Mouse (Mus musculus): ENCODE results near the gene Wdr17. TPM values are rescaled to one million over a fixed set of nuclear protein-coding genes. Genes with fewer than 3 reads are reported as not detected.

Gene Wdr17
- polyA plus RNA-seq, 1 experiment, result 5.5 TPM

DNA sequence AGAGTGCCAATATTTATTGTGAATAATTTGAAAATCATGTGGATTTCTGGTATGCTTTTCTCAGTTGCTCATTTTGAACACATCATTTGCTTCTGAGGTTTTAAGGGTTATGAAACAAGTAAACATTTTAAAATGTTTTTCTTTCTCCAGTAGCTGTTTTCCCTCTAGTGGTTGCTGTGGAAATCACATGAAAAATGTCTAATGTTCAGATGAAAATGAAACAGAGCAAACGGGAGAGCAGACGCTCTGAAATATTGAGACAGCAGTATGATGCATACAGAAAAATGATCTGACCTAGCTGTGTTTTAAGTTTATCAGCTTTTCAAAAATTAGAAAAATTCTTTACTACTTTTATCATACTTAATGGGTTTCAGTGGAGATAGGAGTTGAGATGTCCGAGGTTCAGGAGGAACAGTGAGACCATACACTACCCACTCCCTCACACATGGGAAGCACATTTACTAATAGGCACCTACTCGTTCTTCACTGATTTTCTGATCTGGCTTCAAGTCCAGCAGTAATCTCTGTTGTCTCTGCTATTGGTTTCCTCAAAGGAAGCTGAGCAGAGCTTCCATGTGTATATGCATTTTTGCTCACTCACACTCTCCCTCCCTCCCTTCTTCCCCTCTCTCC is 57.1 kb downstream of the Wdr17 start:
- TF ChIP-seq POLR2A (IDR thresholded peaks at IDR 0.05; ENCODE audit: control insufficient read depth, low read depth, low read length), result no peak
- Histone ChIP-seq H3K27ac (ENCODE audit: control insufficient read depth, insufficient read depth, low read depth, low read length) (no peak overlapping the region), H3K36me3 (ENCODE audit: control insufficient read depth, insufficient read depth, low read length) (no peaks in the 10 kb centered on the region), H3K27me3 (ENCODE audit: control insufficient read depth, insufficient read depth, low read length) (no peaks in the 10 kb centered on the region), H3K4me1 (ENCODE audit: control insufficient read depth, insufficient read depth, low read length) (no peaks in the 10 kb centered on the region), H3K4me3 (ENCODE audit: control insufficient read depth, low read depth, low read length) (no peak overlapping the region)

DNA sequence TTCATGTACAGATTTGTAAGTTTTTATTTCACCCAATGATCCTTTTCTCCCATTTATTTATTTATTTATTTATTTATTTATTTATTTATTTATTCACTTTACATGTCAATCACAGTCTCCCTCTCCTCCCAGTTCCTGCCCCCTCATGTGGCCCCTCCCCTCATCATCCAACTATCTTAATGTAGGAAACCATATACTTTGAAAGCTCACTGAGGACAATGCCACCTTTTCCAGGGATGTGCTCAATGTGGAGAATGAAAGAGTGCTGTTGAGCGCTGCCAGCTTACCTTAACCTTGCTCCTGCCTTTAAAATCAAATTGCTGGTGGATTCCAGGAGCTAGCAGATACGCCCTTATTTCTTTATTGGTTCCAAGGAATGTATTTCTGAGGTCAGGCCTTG is 59.0 kb downstream of the Wdr17 start:
- no peak overlapping the region for H3K4me3 ChIP-seq (ENCODE audit: control insufficient read depth, low read depth, low read length)
- H3K36me3 ChIP-seq (ENCODE audit: control insufficient read depth, insufficient read depth, low read length), result no peaks in the 10 kb centered on the region
- H3K4me1 ChIP-seq (ENCODE audit: control insufficient read depth, insufficient read depth, low read length), result no peaks in the 10 kb centered on the region
- no peaks in the 10 kb centered on the region for H3K27me3 ChIP-seq (ENCODE audit: control insufficient read depth, insufficient read depth, low read length)
- H3K27ac ChIP-seq (ENCODE audit: control insufficient read depth, insufficient read depth, low read depth, low read length), result no peak overlapping the region
- TF ChIP-seq CTCF (IDR thresholded peaks at IDR 0.05; ENCODE audit: control insufficient read depth, insufficient read depth, insufficient replicate concordance, low read depth, low read length), result no peak
- TF ChIP-seq POLR2A (IDR thresholded peaks at IDR 0.05; ENCODE audit: control insufficient read depth, low read depth, low read length), result no peak

DNA sequence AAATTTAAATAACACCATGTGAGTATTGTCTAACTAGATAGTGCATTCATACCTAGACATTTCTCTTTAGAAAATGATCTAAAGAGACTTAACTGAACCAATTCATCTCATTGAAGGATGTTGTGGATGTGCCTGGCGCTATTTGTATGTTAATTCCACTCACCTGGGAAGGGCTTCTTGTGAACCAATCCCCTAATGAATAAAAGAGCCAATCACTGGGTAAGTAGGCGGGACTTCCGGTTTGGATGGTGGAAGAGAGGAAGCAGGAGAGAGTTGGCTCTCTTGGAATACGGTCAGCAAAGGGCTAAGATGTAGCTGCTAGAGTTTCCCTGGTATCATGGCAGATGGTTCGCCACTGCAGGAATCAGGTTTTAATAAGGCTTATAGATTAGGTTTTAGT is 64.0 kb downstream of the Wdr17 start:
- Histone ChIP-seq H3K4me3 (ENCODE audit: control insufficient read depth, low read depth, low read length) (peak overlapping the region; percentile 72; the same call in 1 of the 2 replicates), H3K4me1 (ENCODE audit: control insufficient read depth, insufficient read depth, low read length) (no peaks in the 10 kb centered on the region), H3K27me3 (ENCODE audit: control insufficient read depth, insufficient read depth, low read length) (no peaks in the 10 kb centered on the region), H3K36me3 (ENCODE audit: control insufficient read depth, insufficient read depth, low read length) (no peaks in the 10 kb centered on the region), H3K27ac (ENCODE audit: control insufficient read depth, insufficient read depth, low read depth, low read length) (no peak overlapping the region)
- no peak for TF ChIP-seq CTCF (IDR thresholded peaks at IDR 0.05; ENCODE audit: control insufficient read depth, insufficient read depth, insufficient replicate concordance, low read depth, low read length)
- TF ChIP-seq POLR2A (IDR thresholded peaks at IDR 0.05; ENCODE audit: control insufficient read depth, low read depth, low read length), result no peak

DNA sequence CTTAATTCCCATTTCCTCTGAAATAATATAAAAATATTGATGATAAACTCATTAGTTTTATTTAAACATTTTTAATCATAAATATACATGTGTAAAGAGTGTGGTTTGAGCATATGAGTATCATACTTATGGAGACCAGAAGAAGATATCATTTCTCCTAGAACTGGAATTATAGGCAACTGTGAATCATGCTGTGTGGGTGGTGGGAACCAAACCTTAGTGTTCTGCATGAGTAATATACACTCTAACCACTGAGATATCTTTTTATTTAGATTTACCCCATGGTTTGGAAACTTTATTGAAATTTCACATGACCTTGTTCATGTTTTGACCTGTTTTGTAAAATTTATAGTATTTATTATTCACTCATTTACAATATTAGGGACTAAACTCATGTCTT is 68.3 kb downstream of the Wdr17 start:
- no peak overlapping the region for H3K4me3 ChIP-seq (ENCODE audit: control insufficient read depth, low read depth, low read length)
- H3K27ac ChIP-seq (ENCODE audit: control insufficient read depth, insufficient read depth, low read depth, low read length), result no peak overlapping the region
- no peaks in the 10 kb centered on the region for H3K36me3 ChIP-seq (ENCODE audit: control insufficient read depth, insufficient read depth, low read length)
- no peaks in the 10 kb centered on the region for H3K4me1 ChIP-seq (ENCODE audit: control insufficient read depth, insufficient read depth, low read length)
- no peaks in the 10 kb centered on the region for H3K27me3 ChIP-seq (ENCODE audit: control insufficient read depth, insufficient read depth, low read length)
- TF ChIP-seq CTCF (IDR thresholded peaks at IDR 0.05; ENCODE audit: control insufficient read depth, insufficient read depth, insufficient replicate concordance, low read depth, low read length), result no peak
- TF ChIP-seq POLR2A (IDR thresholded peaks at IDR 0.05; ENCODE audit: control insufficient read depth, low read depth, low read length), result no peak

DNA sequence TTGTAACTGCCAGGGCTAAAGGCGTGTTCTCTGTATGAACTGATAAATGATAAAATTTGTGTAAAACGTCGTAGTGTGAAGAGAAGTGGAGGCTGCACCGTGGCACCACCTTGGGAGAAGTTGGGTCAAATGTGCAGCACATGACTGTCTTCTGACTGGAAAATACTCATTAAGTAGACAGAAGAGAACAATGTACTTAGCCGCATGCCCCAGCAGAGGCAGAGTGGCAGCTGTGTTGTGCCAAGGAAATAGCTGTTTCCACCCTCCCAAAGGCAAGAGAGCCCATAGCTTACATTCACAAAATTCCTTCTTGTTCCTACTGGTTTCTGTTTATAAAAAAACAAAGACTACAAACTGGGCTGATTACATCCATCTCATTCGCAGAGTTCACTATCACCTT is 78.8 kb downstream of the Wdr17 start:
- TF ChIP-seq POLR2A (IDR thresholded peaks at IDR 0.05; ENCODE audit: control insufficient read depth, low read depth, low read length) (no peak), CTCF (IDR thresholded peaks at IDR 0.05; ENCODE audit: control insufficient read depth, insufficient read depth, insufficient replicate concordance, low read depth, low read length) (no peak)

DNA sequence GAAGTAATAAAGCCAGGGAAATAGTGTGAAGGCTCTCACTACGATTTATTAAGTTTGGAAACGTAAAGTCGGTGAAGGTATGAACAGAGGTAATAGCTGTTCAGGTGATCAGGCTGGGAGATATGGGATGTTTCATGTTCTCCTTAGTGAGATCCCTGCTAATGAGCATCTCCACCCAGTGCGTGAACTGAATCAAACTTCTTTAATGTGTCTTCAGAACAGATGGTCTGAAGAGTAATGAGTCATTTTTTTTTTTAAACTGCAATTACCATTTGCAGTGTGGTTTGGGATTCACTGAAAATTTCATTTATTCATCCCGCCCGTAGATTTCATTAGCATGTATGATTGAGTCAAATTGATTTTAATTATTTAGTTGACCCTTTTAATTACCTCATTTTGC is 80.8 kb downstream of the Wdr17 start:
- Histone ChIP-seq H3K4me3 (ENCODE audit: control insufficient read depth, low read depth, low read length) (no peak overlapping the region), H3K27ac (ENCODE audit: control insufficient read depth, insufficient read depth, low read depth, low read length) (no peak overlapping the region), H3K27me3 (ENCODE audit: control insufficient read depth, insufficient read depth, low read length) (no peaks in the 10 kb centered on the region), H3K36me3 (ENCODE audit: control insufficient read depth, insufficient read depth, low read length) (no peaks in the 10 kb centered on the region), H3K4me1 (ENCODE audit: control insufficient read depth, insufficient read depth, low read length) (no peaks in the 10 kb centered on the region)
- TF ChIP-seq CTCF (IDR thresholded peaks at IDR 0.05; ENCODE audit: control insufficient read depth, insufficient read depth, insufficient replicate concordance, low read depth, low read length) (no peak), POLR2A (IDR thresholded peaks at IDR 0.05; ENCODE audit: control insufficient read depth, low read depth, low read length) (no peak)

More for the DNA sequence above, 78.8 kb downstream of the Wdr17 start:
- Histone ChIP-seq H3K27ac (ENCODE audit: control insufficient read depth, insufficient read depth, low read depth, low read length) (no peak overlapping the region), H3K4me1 (ENCODE audit: control insufficient read depth, insufficient read depth, low read length) (no peaks in the 10 kb centered on the region), H3K27me3 (ENCODE audit: control insufficient read depth, insufficient read depth, low read length) (no peaks in the 10 kb centered on the region), H3K4me3 (ENCODE audit: control insufficient read depth, low read depth, low read length) (no peak overlapping the region), H3K36me3 (ENCODE audit: control insufficient read depth, insufficient read depth, low read length) (no peaks in the 10 kb centered on the region)

DNA sequence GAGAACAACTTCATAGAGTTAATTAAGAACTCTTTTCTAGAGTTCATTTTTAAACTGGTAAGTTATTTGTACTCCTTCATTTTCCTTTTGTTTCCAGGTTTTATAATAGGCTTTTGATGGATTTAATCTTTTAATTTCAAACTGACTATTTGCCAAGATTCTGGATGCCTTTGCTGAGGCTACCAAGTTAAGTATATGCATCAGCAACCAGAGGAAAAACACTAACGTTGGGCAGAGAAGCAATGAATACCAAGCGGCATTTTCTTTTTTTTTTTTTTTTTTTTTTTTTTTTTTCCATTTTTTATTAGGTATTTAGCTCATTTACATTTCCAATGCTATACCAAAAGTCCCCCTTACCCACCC is 94.3 kb downstream of the Wdr17 start:
- Histone ChIP-seq H3K27me3 (ENCODE audit: control insufficient read depth, insufficient read depth, low read length) (no peaks in the 10 kb centered on the region), H3K4me3 (ENCODE audit: control insufficient read depth, low read depth, low read length) (no peak overlapping the region), H3K4me1 (ENCODE audit: control insufficient read depth, insufficient read depth, low read length) (no peaks in the 10 kb centered on the region), H3K36me3 (ENCODE audit: control insufficient read depth, insufficient read depth, low read length) (no peaks in the 10 kb centered on the region), H3K27ac (ENCODE audit: control insufficient read depth, insufficient read depth, low read depth, low read length) (no peak overlapping the region)
- TF ChIP-seq POLR2A (IDR thresholded peaks at IDR 0.05; ENCODE audit: control insufficient read depth, low read depth, low read length), result no peak
- no peak for TF ChIP-seq CTCF (IDR thresholded peaks at IDR 0.05; ENCODE audit: control insufficient read depth, insufficient read depth, insufficient replicate concordance, low read depth, low read length)

Data from testis, adult 2 months (tissue).